Mouse (Mus musculus): Measurements from ENCODE around the gene Tex2.
A peak's percentile ranks its signal among the peaks of the same experiment; 100 is the strongest.
"Not testable (repeated sequence)": the region's sequence is repeated elsewhere in the genome, so short reads cannot be mapped to it uniquely, and the experiment has no call there.

Gene Tex2

DNA sequence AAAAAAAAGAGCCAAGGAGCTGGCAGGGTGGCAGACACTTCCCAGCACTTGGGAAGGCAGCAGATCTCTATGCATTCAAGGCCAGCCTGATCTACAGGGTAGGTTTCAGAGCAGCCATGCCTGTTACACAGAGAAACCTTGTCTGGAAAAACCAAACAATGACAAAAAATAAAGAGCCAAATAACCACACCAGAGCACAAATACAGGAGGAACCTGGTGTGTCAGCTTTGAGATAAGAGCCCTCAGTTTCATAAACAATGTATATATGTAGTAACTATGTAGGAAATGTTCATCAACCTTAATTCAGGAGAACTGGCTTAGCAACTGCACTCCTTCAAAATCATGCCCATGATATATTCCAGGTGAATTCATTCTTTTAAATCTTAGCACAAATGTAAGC is 109.1 kb downstream of the Tex2 start:
- DNase-seq (ENCODE audit: low spot score): no peak

DNA sequence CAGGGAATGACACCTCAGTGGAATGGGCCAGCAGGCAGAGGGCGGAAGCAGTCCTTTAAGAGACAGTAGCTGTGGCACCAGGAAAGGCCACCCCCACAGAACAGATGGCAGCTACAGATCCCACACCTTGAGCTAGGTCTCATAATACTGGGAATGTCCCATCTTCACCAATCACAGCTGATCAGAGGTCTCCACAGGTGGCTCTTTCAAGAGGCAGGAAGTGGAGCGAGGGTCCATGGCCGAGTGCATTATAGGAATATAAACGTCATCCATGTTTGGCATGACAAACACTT is 109.9 kb downstream of the Tex2 start:
- no peak for DNase-seq (ENCODE audit: low spot score)

DNA sequence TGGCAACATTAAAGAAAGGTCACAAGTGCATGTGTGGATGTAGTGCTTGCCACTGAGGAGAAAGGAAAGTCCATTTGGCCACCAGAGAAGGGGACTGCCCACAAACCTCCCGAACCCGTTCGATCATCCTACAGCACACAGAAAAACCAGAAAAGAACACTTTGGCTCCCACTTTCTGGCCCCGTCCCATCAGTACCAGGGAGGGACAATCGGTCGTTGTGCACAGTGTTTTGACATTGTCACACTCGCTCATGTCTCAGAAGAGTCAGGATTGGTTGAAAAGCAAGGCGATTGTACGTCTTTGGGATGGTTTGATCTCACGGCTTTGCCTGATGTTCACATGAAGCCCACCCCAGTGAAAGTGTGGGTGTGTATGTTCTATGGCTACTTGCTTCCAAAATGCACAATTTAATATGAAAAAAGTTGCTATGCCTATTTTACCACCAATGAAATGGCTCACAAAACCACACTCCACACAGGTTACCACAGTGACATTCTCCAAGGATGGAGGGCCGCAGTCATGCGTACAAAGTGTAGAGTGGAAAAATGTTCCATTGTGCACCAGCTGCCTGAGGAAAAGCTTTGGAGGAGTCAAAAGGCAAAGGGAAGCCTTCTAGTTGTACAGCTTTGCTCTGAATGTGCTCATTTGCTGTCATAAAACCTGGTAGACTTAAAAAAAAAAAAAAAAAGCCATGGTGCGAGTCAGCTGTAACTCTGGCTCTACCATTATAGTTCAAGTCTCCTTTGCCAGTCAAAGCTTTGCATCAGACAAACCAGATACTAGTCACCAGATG is 110.4 kb downstream of the Tex2 start:
- DNase-seq (ENCODE audit: low spot score): no peak

DNA sequence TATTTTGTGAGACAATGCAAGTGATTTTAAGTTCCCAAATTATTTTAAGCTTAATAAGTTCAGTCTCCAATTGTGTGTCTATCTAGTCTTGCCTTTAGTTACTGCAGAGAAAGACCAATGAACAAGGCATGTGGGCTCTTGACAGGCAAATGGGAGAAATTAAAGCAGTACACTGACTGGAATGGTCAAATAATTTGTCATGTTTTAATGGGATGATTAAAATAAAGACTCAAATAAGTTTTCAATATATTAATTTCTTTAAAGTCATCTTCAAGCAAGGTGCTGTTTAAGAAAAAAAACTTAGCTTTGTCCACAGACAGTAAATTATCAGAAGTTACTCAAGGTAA is 111.1 kb downstream of the Tex2 start:
- no peak for DNase-seq (ENCODE audit: low spot score)

DNA sequence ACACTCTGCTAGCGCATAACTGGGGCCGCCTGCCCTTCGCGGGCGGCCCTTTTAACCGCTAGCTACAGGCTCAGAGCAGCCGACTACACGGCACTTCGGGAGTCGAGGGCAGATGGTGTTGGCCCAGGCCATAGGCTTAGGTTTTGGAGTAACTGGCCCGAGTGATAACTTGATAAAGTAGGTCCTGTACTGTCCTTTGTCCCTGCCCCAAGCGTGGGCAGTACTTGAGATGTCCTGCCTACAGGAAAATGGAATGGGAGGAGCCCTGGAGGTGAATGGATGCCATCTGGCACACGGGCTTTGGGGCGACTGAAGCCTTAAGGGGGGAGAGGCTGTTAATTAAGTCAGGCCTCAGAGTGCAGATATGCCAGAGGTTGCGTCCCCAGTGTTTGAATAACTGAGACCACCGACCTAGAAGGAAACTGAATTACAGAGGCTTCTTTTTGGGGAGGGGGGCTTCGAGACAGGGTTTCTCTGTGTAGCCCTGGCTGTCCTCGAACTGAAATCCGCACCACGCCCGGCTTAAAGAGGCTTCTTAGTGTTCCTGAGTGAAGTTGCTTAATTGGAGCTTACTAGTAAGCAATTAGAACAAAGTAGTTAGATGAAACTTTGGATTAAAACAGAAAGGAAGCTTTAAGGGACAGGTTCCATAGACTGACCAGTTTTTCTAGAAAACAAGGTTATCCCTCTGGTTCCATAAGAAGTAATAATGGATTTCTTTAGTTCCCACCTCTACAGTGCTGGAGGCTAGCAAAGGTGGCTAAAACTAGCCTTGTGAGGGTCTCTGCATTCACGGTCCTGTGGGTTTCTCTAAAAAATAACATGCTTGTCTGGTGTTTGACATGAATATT is 111.7 kb downstream of the Tex2 start:
- DNase-seq (ENCODE audit: low spot score): peak; percentile 66

DNA sequence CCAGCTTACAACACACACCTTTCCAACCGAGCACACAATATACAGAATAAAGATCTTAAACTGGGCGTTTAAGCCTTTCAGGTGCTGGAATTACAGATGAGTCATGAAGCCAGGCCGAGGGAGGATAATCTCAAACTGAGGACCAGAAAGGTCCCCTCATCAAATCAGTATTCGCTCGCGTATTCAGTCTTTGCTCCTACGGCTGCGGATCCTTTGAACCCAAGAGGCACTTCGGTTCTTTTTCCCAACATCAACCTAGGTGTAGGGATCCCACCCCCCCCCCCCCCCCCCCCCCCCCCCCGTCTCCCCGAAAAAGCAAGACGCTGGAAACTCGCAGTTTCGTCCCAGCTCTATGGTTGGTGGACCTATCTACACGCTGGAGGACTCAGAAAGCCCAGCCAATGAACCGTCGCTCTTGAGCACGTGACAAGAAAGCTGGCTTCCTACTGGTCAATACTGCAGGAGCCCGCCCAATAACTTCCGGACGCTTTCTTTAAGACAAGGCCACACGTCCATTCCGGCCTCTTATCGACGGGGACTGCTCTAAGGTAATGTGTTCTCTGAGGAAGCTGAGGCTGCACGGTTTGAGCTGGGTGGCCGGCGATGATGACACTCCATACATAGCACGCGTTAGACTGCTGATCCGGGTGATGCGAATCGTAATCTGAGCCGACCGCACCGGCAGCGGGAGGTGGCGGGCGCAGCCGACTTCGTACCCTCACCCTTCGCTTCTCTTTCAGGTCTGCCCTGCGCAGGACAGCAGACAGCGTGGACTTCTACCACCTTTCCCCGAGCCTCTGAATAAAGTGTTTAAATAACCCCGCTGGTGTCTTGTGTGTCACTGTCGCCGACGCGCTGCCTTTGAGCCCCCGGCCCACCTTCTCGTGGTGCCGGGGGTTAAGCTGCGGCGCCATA is 112.6 kb downstream of the Tex2 start:
- DNase-seq (ENCODE audit: low spot score): peak; percentile 86

DNA sequence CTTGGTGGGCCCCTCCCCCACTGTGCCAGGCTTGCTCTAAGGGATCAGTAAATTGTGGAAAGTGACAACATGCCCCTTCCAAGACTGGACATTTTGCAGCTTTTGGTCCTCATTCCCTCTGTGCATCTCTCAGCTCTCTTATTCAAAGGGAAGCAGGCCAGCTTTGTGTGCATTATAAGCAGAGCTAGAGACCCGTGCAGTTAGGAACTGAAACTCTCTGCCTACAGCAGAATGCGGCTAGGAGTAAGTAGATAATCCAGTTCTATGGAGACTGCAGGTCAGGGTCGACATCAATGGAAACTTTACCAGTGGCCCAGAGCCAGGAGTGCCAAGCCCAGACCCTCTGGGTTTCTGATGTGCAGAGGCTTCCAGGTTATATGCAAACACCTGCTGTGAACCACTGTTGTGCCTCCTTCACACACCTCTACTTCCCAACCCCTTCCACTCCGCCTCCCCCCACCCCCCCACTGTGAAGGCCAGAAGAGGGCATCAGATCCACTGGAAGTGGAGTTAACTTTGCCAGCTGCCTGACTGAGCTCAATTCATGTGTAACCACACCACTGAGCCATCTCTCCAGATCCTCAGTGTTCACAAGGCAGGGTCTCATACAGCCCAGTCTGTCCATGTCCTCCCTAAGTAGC is 114.4 kb downstream of the Tex2 start:
- no peak for DNase-seq (ENCODE audit: low spot score)

DNA sequence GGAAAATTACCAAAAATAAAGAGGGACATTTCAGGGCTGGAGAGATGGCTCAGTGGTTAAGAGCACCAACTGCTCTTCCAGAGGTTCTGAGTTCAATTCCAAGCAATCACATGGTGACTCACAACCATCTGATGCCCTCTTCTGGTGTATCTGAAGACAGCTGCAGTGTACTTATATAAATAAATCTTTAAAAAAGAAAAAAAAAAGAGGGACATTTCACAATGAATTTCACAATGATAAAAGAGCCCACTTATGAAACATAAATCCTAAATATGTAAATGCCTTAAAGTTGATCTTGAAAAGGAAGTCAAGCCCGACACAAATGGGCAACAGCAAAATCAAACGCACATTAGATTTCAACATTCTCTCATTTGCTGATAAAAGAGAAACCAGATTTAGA is 115.3 kb downstream of the Tex2 start:
- no peak for DNase-seq (ENCODE audit: low spot score)

DNA sequence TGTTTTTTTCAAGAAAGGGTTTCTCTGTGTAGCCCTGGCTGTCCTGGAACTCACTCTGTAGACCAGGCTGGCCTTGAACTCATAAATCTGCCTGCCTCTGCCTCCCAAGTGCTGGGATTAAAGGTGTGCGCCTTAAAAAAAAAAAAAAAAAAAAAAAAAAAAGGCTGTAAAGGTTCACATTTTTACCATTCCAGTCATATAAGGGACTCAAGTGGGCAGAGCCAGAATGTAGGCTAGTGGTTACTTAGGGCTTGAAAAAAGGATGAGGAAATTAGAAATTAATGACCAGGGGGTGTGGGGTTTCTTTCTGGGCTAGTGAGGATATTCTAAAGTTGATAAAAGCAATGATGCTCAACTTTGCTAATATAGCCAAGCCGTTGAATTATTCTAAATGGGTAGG is 116.2 kb downstream of the Tex2 start:
- not testable (repeated sequence) for DNase-seq (ENCODE audit: low spot score)

DNA sequence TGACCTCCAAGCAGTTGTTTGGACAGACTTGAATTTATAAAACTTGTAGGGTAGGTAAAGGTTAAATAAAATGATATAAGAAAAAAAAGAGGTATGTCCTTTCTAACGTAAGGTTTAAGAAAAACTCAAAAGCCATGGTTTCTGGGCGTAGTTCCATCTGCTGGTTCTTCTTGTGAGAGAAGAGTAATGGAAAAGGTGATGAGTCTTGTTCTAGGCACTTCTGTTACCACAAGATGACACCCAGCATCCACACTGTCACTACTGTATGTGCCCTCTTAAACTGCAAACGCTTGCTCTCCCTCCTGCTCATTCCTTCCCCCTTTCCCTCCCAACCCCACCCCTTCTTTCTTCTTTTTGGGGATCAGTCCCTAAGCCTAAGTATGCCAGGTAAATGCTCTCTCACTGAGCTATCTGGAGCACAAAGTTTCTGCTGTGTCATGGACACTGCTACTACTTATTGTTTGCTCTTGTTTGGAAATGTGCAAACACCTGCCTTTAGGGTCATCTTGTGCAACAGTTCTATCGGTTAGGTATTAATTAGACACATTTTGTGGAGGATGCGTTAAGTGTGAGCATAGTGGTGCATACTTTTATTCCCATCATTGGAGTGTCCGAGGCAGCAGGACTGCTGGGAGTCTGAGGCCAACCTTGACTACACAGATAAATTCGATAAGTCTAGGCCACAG is 120.1 kb downstream of the Tex2 start:
- DNase-seq (ENCODE audit: low spot score): no peak

DNA sequence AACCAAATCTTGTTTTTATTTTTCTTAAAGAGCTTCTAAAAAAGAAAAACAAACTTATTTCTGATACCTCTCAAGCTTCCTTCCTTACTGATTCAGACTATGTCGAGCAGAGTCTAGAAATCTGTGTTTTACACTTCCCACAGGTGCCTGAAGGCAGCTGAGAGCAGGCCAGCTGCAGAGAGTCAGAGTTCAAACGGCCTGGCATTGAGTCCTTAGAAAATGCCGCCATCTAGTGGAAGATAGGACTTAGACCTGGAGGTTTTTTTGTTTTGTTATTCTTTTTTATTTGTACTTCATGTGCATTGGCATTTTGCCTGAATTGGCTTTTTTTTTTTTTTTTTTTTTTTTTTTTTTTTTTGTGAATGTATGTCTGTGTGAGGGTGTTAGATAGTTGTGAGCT is 121.8 kb downstream of the Tex2 start:
- no peak for DNase-seq (ENCODE audit: low spot score)

DNA sequence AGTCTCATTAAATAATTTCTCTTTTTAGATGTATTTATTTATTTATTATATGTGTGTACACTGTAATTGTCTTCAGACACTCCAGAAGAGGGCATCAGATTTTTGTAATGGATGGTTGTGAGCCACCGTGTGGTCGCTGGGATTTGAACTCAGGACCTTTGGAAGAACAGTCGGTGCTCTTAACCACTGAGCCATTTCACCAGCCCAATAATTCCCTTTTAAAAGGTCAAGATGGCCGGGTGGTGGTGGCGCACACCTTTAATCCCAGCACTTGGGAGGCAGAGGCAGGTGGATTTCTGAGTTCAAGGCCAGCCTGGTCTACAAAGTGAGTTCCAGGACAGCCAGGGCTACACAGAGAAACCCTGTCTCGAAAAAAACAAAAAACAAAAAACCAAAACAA is 122.6 kb downstream of the Tex2 start:
- DNase-seq (ENCODE audit: low spot score): not testable (repeated sequence)

DNA sequence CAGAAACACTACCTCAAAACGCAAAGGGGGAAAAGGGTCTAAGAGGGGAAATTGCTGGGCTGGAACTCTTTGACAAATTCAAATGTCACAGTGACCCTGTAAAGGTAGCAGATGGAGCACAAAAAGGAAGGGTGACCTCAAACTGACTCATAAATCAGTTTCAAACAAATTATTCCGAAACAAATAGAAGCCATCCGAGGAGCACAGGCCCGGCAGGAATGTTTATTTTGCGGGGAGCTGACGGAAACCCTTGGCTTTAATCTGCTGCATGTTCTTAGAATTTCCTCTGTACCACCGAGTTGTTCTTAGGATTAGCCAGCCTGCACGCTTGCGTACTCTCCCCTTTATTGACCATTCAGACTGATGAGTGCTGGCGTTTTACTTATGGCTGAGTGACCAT is 123.2 kb downstream of the Tex2 start:
- DNase-seq (ENCODE audit: low spot score): no peak

DNA sequence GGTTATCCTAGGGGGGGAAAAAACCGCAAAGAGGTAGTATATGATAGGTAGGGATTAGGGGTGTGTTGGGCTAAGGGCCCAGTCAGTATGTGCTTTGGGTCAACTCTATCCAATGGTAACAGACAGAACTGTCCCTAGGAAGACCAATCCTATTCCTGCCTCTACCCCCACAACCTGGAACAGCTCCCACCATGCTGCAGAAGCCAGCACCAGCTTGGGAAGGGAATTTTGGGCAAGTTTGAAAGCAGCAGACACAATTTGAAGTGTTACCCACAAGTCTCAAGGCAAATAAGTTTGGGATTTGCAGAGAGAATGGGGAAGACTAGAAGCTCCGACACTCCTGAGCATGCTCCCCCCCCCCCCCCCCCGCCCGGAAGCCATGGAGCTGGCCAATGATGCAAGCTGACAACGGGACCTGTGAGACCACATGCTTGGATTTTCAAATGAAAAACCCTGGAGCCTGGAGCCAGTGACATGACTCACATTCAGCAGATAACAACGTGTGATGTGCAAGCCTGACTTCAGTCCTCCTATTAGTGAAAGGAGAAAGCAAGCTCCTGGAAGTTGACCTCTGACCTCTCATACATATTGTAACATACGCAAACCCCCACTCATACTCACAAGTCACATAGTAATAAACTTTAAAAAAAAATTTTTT is 124.1 kb downstream of the Tex2 start:
- no peak for DNase-seq (ENCODE audit: low spot score)

DNA sequence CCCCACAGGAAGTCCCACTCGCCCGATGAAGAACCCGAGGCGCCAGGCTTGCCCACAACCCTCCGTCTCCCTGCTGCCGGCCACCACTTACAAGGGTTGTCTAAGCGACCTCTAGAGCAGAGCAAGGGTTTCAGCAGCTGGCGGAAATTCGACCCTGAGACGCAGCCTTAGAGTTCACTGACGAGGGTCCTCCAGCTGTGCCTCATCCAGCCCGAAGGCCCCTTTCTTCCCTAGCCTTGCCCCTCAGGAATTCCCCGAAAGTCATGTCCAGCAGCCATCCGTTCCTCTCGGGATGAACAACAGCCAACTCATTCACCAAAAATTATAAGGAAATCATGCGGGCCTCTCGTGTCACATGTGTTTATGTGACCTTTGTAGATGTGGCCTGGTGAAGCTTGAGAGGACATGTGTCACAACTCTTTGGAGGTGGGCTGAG is 125.1 kb downstream of the Tex2 start:
- no peak for DNase-seq (ENCODE audit: low spot score)

DNA sequence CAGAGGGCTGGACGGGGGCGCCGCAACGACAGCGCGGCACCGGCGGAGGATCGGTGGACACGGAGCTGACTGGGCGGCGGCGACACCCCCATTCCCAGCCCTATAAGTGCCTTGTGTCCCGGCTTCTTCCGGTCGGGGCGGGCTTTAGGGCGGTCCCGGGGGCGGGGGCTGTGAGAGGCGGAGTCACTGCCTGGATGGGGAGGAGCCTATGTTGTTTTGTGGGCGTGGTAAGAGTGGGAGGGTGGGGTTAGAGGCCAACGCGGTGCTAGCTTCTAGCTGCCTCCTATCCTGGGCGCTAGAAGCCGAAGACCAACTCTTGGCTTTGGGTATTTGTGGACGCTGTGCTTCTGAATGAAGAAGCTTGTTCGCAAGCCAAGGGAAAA is 125.5 kb downstream of the Tex2 start, which contains the start of gene Ern1:
Ern1 (minus strand) TSS at position 120 of the 383 bp plus-strand sequence.
- DNase-seq (ENCODE audit: low spot score): peak; percentile 97

DNA sequence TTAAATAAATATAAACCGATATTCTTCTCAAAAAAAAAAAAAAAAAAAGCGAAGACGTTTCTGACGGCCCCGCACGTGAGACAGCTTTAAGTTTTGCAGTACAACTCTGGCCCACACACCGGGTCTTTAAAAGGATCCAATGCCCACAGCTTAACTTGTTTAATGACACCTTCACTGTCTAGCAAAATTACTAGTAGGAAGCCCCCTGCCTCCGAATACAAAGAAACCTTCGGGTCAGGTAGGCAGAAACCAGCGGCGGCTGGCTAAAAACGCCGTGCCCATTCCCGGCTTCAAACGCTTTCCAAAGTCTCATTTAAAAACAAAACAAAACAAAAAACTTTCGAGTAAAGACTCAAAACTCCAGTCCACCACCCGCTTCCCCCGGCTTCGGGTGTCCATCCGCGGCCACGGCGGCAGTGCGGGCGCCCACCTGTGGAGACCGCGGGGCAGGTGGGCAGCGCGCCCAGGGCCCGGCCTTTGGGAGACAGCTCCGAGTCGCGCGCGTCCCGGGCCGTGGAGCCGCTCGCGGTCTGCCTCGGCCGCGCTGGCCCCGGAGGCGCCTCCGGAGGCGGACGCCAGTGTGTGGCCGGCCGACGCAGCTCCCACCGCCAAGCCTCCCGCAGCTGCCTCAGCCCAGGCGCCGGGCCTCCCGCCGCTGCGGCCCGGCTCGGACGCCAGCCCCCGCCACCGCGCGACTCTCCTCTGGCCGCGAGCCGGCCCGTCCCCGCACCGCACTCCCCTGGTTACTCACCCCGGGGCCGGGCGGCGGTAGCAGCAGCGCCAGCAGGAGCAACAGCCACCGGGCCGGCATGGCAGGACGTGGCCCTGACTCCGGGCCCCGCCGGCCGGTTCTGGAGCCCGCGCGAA is 126.1 kb downstream of the Tex2 start:
- no peak for DNase-seq (ENCODE audit: low spot score)

DNA sequence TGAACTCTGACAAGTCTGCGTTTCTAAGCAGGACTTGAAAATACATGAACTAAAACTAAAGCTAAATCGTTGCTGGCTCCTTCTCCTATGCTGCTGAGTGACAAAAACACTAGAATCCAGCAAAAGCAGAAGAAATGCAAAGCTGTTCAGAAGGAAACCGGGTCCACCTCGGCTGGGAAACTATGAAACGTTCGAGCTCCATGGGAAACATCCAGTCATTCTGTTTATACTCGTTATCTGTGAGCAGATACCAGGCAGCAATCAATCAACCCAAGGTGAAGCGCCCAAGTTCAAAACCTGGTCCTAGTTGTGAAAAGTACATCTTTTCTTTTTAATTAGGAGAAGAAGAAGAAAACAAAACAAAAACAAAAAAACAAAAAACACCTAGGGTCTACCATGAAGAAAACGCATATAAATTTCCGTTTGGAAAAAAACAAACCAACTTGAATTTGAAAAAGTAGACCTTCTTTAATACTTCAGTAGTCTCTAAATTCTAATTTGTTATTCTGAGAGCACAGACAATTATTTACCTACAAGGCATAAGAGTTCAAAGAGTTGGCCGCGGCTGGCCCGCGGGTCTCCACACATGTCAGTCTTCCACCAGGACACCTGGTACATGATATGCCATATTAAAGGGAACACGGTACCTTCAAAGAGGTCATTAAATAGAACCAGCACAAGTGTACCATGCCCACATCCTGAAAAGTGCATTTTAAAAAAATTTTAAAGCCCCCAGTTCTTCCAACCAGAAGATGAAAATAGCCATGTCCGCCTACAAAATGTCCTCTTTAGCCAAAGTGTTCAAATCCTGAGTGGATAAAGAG is 127.0 kb downstream of the Tex2 start:
- no peak for DNase-seq (ENCODE audit: low spot score)

DNA sequence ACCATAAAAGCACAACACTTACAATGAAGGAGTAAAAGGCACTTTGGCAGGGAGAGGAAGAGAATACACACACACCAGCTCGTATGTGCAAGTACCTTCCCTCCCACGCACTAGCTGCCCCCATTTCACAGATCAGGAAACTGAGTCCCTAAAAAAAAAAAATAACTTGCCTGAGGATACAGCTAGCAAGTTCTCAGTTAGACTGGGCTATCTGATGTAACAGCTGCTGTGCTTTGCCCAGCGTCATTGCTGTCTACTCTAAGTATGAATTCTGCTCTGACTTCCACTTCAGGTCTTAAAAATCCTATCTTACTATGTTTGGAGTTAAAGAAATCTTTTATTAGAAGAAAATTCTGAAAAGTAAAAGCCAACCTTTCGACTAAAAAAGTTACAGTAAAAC is 127.6 kb downstream of the Tex2 start:
- DNase-seq (ENCODE audit: low spot score): no peak

All from ovary, postnatal 36 days (tissue).